Mouse (Mus musculus) brain, embryonic 18.5 days (tissue): ENCODE measurements around the gene Olfr1260.

Source experiments
- DNase-seq: peaks from one replicate; pipeline ENCODE4 v3.0.0-alpha.2; 2012; ENCODE audit warnings: low read depth, low spot score

Gene Olfr1260

DNA sequence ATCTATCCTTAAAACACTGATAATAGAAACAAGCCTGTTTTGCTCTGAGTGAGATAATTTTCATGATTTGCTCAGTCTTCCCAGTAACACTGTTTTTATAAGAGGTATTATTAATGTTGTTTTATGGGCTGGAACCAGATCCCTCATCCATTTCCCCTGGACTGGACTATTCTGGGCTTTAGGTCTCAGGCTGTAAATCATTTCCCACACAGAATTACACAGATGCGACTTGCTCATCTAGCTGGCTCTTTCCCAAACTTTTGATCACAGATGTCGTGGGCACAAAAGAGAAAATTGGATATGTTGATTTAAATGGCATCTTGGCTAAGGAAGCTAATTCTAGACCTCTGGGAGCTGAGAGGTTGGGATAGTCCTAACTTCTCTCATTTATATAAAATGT is at the start of gene Olfr1260:
Gene Olfr1260, plus strand, starts transcription at position 157 of the 400 bp plus-strand sequence.
- DNase-seq = no peak

DNA sequence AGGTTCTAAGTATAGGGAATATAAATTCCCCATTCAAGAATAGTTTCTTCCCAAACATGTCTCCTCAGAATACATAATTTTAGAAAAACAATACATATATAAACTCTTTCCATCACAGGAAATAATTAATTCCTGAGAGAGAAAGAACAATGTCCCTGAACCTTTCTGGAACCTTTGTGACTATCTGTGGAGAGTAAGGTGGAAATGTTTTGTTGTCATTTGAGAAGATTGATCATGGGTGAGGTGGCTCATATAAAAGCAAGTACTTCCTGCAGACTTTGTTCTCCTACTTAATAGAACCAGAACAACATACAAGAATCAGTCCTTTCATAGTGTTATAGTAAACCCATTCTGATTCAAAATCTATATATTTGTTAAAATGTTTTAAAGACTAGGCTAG is 47.1 kb upstream of the Olfr1260 start, which contains the start of gene Olfr1258:
Gene Olfr1258, plus strand, starts transcription at position 301 of the 400 bp plus-strand sequence.
- DNase-seq = no peak

DNA sequence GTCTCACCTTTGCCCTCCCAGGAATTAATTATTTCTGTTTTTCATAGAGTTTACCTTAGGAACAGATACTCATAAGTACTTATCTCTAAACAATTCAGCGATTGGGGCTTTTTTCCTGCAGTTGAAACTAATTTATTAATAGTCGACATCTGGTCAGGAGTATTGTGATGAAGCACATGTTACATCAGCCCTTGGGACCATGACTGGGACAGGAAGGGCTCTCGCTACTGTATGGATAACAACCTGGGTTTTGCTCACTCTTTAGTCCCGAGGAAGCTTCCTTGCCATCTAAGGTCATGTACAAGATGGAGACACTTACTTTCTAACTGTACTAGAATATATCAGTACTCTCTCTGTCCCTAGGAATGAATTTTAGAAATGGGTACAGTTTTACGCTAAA is 25.6 kb upstream of the Olfr1260 start, which contains the start of gene Olfr1259:
Gene Olfr1259, minus strand, starts transcription at position 101 of the 400 bp plus-strand sequence.
- DNase-seq = no peak

DNA sequence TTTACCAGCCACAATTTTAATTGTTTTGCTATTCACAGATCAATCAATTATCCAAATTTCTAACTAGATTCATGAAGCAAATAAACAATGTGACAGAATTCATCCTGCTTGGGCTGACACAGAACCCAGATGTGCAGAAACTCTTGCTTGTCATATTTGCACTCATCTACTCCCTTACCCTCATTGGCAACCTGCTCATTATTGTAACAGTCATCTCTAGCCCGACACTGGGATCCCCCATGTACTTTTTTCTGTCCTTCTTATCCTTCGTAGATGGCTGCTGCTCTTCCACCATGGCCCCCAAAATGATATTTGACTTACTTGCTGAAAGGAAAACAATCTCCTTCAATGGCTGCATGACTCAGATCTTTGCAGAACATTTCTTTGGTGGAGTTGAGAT is 3.6 kb downstream of the Olfr1260 start:
- DNase-seq = no peak

DNA sequence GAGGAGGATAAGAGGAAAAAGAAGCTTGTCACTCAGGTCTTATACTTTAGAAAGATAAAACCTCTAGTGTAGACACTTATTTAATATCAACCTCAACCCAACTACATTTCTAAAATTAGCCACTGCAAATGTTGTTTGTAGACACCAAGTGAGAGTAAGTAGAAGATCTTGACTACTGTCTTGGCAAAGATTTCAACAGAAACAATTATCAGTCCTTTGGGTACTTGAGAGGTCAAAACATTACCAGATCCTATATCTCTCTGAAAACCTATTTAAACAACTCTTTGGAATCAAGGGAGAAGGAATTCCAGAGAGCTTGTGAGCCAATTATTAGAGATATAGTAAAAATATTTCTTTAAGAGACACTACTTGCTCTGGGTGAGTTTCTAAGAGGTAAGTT is 16.8 kb downstream of the Olfr1260 start, which contains the start of gene Olfr1261:
Gene Olfr1261, plus strand, starts transcription at position 301 of the 400 bp plus-strand sequence.
- no peak for DNase-seq

DNA sequence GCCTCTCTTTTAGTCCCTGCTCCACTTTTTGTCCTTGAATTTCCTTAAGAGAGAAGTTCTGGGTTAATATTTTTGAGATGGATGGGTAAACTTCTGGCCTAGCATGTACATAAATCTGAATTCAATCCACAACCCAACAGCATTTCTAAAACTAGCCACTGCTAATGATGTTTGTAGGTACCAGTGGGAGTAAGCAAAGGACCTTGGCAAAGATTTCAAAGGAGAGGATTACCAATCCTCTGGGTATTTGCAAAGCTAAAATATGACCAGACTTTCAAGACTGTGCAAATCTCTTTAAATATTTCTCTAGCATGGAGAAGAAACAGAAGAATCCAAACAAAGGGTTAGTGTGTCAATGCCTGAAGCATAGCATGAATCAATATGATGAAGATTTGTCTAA is 25.7 kb downstream of the Olfr1260 start, which contains the start of gene Olfr1262:
Gene Olfr1262, plus strand, starts transcription at position 301 of the 400 bp plus-strand sequence.
- no peak for DNase-seq

DNA sequence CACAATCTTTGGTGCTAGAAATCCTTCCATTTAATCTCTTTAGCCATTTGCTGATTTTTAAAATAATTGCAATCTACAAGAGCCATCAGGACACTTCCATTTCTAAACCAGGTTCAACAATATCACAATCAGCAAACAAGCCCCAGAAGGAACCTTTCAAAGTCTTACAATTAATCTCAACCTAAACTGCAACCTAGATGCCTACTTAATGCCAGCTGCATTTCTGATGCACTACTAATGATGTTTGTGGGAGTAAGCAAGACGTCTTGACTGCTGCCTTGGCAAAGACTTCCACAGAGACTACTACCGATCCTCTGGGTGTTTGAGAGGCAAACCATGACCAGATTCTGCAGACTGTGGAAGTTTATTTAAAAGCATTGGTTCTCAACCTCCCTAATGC is 37.7 kb downstream of the Olfr1260 start, which contains the start of gene Olfr1263:
Gene Olfr1263, plus strand, starts transcription at position 301 of the 400 bp plus-strand sequence.
- no peak for DNase-seq

DNA sequence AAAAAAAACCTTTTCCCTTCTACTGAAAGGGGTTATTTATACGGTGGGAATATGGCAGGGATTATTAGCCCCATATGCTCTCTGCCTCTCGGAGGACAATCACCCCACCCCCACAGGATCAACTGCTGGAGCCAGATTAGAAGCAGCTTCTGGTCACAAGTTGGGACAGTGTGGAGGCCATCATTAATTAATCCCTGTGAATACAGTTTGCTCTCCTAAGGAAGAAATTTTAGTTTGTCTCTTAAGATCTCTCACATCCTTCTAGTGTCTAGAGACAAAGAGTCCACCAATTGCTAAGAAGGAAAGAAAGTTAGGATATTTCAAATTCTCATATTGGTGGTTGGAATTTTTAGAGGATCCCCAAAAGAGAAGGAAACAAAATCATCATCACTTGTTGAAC is 51.3 kb downstream of the Olfr1260 start, which contains the start of gene Olfr1264:
Gene Olfr1264, minus strand, starts transcription at position 101 of the 400 bp plus-strand sequence.
- no peak for DNase-seq
